Mouse (Mus musculus) lung, embryonic 14.5 days (tissue): ENCODE data around the gene Nhlrc3. TPM values are rescaled to one million over a fixed set of nuclear protein-coding genes. Genes with fewer than 3 reads are reported as not detected.

ENCODE experiments used
- ATAC-seq: fragments of 200-750 bp; cut with Nextera tagmentation; 2 replicates; pipeline ENCODE4 v1.8.0; 2017; ENCODE audit warnings: mild to moderate bottlenecking, moderate TSS enrichment, moderate library complexity; ENCODE audit not compliant: insufficient read depth
- DNase-seq: peaks from one replicate; pipeline ENCODE4 v3.0.0-alpha.2; 2015
- H3K27ac ChIP-seq: fragments of 300-500 bp; sonication (generic); 2 replicates; pipeline ENCODE4 v1.5.1; 2014; ENCODE audit warnings: low read depth, mild to moderate bottlenecking, moderate library complexity
- H3K27me3 ChIP-seq: fragments of 300-500 bp; sonication (generic); 2 replicates; pipeline ENCODE4 v1.6.1; 2014; ENCODE audit warnings: low read length, control low read depth; ENCODE audit not compliant: insufficient read depth
- H3K36me3 ChIP-seq: fragments of 300-500 bp; sonication (generic); 2 replicates; pipeline ENCODE4 v1.6.1; 2014; ENCODE audit warnings: control low read depth; ENCODE audit not compliant: insufficient read depth
- H3K4me1 ChIP-seq: fragments of 300-500 bp; sonication (generic); 2 replicates; pipeline ENCODE4 v1.6.1; 2014; ENCODE audit warnings: antibody characterized with exemption, control low read depth; ENCODE audit not compliant: insufficient read depth
- H3K4me2 ChIP-seq: fragments of 300-500 bp; sonication (generic); 2 replicates; pipeline ENCODE4 v1.6.1; 2014; ENCODE audit warnings: mild to moderate bottlenecking
- H3K4me3 ChIP-seq: fragments of 300-500 bp; sonication (generic); 2 replicates; pipeline ENCODE4 v1.5.1; 2014; ENCODE audit warnings: low read depth, low read length
- H3K9ac ChIP-seq: fragments of 300-500 bp; sonication (generic); 2 replicates; pipeline ENCODE4 v1.6.1; 2014
- H3K9me3 ChIP-seq: fragments of 300-500 bp; sonication (generic); 2 replicates; pipeline ENCODE4 v1.6.1; 2016; ENCODE audit warnings: low read depth, low read length, control low read depth
- CTCF ChIP-seq: IDR thresholded peaks from 2 replicates; pipeline ENCODE4 v1.5.1; 2016; ENCODE audit warnings: antibody characterized with exemption, low read depth
- WGBS: fragments of 180-500 bp; shearing (Covaris S2); extraction: QIAGEN DNeasy Blood & Tissue Kit; methylation state at CpG from one replicate; pipeline ENCODE4 v1.1.7; 2014; 5-methylcytosine and 5-hydroxymethylcytosine counted together
- polyA plus RNA-seq: library from polyadenylated mRNA; unstranded; fragments of >200 nt; fragmentation: Nextera tagmentation; extraction: Ambion mirVana; gene quantifications from 2 replicates; pipeline ENCODE4 v1.2.1, GENCODE M21; 2014

Nhlrc3 gene
- polyA plus RNA-seq, 1 experiment from 2014 or later: 7.9 TPM

GRCm38 (mm10) chr3:53478419-53479046 lies 15.4 kb upstream of the Nhlrc3 start:
- H3K9me3 ChIP-seq: no peaks in the 10 kb centered on the region
- H3K9ac ChIP-seq: no peak overlapping the region
- H3K4me2 ChIP-seq: no peak overlapping the region
- H3K4me3 ChIP-seq: no peak overlapping the region
- ATAC-seq (no peak), DNase-seq (no peak)
- no peak overlapping the region for H3K27ac ChIP-seq
- peaks cover 86% of the 10 kb centered on the region for H3K36me3 ChIP-seq
- WGBS: 93% methylated on average over 30 of the region's 30 CpGs
- no peaks in the 10 kb centered on the region for H3K4me1 ChIP-seq
- TF ChIP-seq CTCF: no peak
- H3K27me3 ChIP-seq: no peaks in the 10 kb centered on the region

DNA sequence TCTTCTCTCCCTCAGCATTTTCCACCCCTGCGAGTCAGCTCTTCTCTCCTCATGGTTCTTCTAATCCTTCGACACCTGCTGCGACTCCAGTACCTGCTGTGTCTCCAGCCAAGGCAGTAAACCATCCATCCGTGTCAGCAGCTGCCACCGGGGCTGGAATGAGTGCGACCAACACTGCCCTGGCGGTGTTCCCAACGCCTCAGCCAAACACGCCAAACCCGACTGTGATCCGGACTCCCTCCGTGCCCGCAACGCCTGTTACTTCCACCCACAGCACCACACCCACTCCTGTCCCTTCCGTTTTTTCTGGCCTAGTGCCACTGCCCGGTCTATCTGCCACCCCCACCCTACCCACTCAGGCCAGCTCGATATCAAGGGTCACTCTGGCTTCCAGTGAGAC lies 14.3 kb upstream of the Nhlrc3 start:
- Histone ChIP-seq H3K4me1 (no peaks in the 10 kb centered on the region), H3K36me3 (peaks cover 93% of the 10 kb centered on the region), H3K4me2 (no peak overlapping the region), H3K27me3 (no peaks in the 10 kb centered on the region), H3K4me3 (no peak overlapping the region), H3K27ac (no peak overlapping the region), H3K9ac (no peak overlapping the region), H3K9me3 (no peaks in the 10 kb centered on the region)
- 78% methylated on average over 17 of the region's 17 CpGs for WGBS
- no peak for ATAC-seq
- no peak for TF ChIP-seq CTCF
- DNase-seq: no peak

GRCm38 (mm10) chr3:53475889-53476288 lies 12.8 kb upstream of the Nhlrc3 start:
- Histone ChIP-seq H3K4me2 (no peak overlapping the region), H3K9ac (no peak overlapping the region), H3K27ac (no peak overlapping the region), H3K27me3 (no peaks in the 10 kb centered on the region), H3K4me3 (no peak overlapping the region), H3K9me3 (no peaks in the 10 kb centered on the region), H3K4me1 (no peaks in the 10 kb centered on the region), H3K36me3 (peaks cover 94% of the 10 kb centered on the region)
- DNase-seq (peak; percentile 70), ATAC-seq (peak; percentile 38; the same call in 1 of the 2 replicates)
- 53% methylated on average over 6 of the region's 6 CpGs for WGBS
- peak; percentile 66 for TF ChIP-seq CTCF

GRCm38 (mm10) chr3:53474179-53474578 lies 11.0 kb upstream of the Nhlrc3 start:
- H3K9ac ChIP-seq: no peak overlapping the region
- no peak overlapping the region for H3K27ac ChIP-seq
- TF ChIP-seq CTCF: no peak
- ATAC-seq (no peak), DNase-seq (no peak)
- H3K4me1 ChIP-seq: no peaks in the 10 kb centered on the region
- H3K4me3 ChIP-seq: no peak overlapping the region
- H3K36me3 ChIP-seq: peaks cover 91% of the 10 kb centered on the region
- no peaks in the 10 kb centered on the region for H3K9me3 ChIP-seq
- WGBS: 68% methylated on average over 4 of the region's 4 CpGs
- H3K27me3 ChIP-seq: no peaks in the 10 kb centered on the region
- no peak overlapping the region for H3K4me2 ChIP-seq

DNA sequence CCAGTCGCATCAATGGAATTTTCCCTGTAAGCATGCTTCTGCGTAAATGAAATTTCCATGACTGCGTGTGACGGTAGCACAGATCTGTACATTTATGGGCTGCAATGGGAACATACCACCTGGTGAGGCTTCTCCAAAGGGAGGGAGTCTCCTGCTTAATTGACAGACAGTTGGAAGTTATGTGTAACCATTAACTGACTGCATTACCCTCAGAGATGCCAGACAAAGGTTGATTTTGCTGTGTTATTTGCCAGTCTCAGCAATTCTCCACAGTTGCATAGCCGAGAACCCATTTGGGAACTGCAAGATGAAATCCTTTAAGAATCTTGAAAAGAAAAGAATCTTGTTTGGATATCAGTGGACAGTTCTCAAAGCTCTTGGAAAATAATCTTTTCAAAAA lies 8.9 kb upstream of the Nhlrc3 start:
- H3K9ac ChIP-seq: no peak overlapping the region
- H3K36me3 ChIP-seq: peaks cover 75% of the 10 kb centered on the region
- ATAC-seq (no peak), DNase-seq (no peak)
- no peaks in the 10 kb centered on the region for H3K4me1 ChIP-seq
- H3K9me3 ChIP-seq: no peaks in the 10 kb centered on the region
- no peaks in the 10 kb centered on the region for H3K27me3 ChIP-seq
- H3K4me2 ChIP-seq: no peak overlapping the region
- no peak overlapping the region for H3K4me3 ChIP-seq
- H3K27ac ChIP-seq: no peak overlapping the region
- TF ChIP-seq CTCF: no peak
- 93% methylated on average over 5 of the region's 5 CpGs for WGBS

- TF ChIP-seq CTCF: no peak
- Histone ChIP-seq H3K4me2 (no peak overlapping the region), H3K4me1 (peaks cover 9% of the 10 kb centered on the region), H3K9me3 (no peaks in the 10 kb centered on the region), H3K27me3 (no peaks in the 10 kb centered on the region), H3K4me3 (no peak overlapping the region), H3K27ac (no peak overlapping the region), H3K9ac (no peak overlapping the region), H3K36me3 (peaks cover 53% of the 10 kb centered on the region)
- 88% methylated on average over 5 of the region's 5 CpGs for WGBS
- no peak for ATAC-seq
- no peak for DNase-seq
Measured at GRCm38 (mm10) chr3:53469650-53470049, 6.5 kb upstream of the Nhlrc3 start.

DNA sequence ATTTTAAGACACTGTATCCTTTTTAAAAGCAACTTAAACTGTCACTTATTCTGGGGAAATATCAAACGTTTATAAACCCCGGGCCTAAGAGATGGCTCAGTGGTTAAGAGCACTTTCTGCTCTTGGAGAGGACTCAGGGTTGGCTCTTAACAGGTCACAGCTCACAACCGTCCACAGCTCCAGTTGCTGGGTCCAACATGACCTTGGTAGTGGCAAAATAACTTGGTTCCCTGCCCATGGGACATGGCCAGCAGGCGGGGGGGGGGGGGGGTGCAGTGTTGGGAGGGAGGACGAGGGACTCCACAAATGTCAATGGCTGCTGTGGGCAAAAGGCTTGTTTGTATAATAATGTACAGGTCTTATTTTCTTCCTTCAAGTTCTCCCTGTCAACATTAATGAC lies 4.2 kb upstream of the Nhlrc3 start:
- WGBS: 72% methylated on average over 5 of the region's 5 CpGs
- H3K4me1 ChIP-seq: peaks cover 9% of the 10 kb centered on the region

More for the DNA sequence above, 4.2 kb upstream of the Nhlrc3 start:
- Histone ChIP-seq H3K4me3 (no peak overlapping the region), H3K4me2 (no peak overlapping the region), H3K27me3 (no peaks in the 10 kb centered on the region), H3K9me3 (no peaks in the 10 kb centered on the region), H3K9ac (no peak overlapping the region), H3K27ac (no peak overlapping the region), H3K36me3 (peaks cover 30% of the 10 kb centered on the region)
- no peak for TF ChIP-seq CTCF
- no peak for DNase-seq
- no peak for ATAC-seq
